Mouse (Mus musculus) G1E (cell line): ENCODE results near the gene Spats1.

Source experiments
- CTCF ChIP-seq: IDR thresholded peaks from 2 replicates; pipeline ENCODE4 v1.5.1; 2012; ENCODE audit warnings: low read depth, low read length, inconsistent platforms, mixed read lengths
- GATA1 ChIP-seq: IDR thresholded peaks from 2 replicates; pipeline ENCODE4 v1.6.1; 2012; ENCODE audit warnings: borderline replicate concordance, low read length, inconsistent platforms, mixed read lengths
- GATA2 ChIP-seq: IDR thresholded peaks from 2 replicates; pipeline ENCODE4 v1.6.1; 2012; ENCODE audit warnings: low read depth, low read length, inconsistent platforms, borderline replicate concordance
- POLR2AphosphoS5 ChIP-seq: IDR thresholded peaks from 2 replicates; pipeline ENCODE4 v1.6.1; 2012; ENCODE audit warnings: low read depth, low read length, inconsistent platforms; ENCODE audit not compliant: insufficient replicate concordance

DNA sequence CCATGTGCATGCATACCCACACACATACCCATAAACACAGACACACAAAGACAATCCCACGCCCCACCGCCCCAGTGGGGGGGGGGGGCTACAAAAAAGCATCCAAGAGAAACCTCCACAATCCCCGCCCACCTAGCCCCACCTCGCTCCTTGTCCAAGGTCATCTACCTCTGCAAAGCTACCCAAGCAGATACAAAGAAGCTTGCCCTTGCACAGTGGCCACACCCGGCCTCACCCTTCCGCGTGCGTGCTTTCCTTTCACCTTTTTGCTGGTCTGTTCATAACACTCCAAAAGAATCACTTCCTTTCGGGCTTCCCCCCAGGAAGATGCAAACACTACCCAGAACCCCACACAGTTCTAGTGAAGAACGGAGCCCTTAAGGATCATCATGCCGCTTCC is 20.2 kb upstream of the Spats1 start:
- TF ChIP-seq CTCF (no peak), GATA1 (no peak), POLR2AphosphoS5 (no peak), GATA2 (no peak)
